Mouse (Mus musculus) MEL (cell line): ENCODE data around the gene Prdm1.

Experiments
- CTCF ChIP-seq, 3 experiments: IDR thresholded peaks in 2 of 3; conservative IDR thresholded peaks in 1 of 3; 2 replicates each; pipeline ENCODE4 v1.5.1; 2011 to 2012; ENCODE audit warnings: low read length in 3 of 3, low read depth in 2 of 3, mild to moderate bottlenecking in 2 of 3, improper control_type of control experiment in 1 of 3, inconsistent platforms in 1 of 3, mixed read lengths in 1 of 3, moderate library complexity in 1 of 3; ENCODE audit not compliant: control insufficient read depth in 1 of 3, insufficient read depth in 1 of 3, poor library complexity in 1 of 3, severe bottlenecking in 1 of 3
- EP300 ChIP-seq, 2 experiments: IDR thresholded peaks; 2 replicates each; pipeline ENCODE4 v1.6.1; 2011; ENCODE audit warnings: improper control_type of control experiment in 2 of 2, low read length in 2 of 2, low read depth in 1 of 2, mild to moderate bottlenecking in 1 of 2
- MAX ChIP-seq: IDR thresholded peaks from 2 replicates; pipeline ENCODE4 v1.6.1; 2011; ENCODE audit warnings: low read length, improper control_type of control experiment
- NELFE ChIP-seq: IDR thresholded peaks from 2 replicates; pipeline ENCODE4 v1.6.1; 2011; ENCODE audit warnings: low read depth, low read length, improper control_type of control experiment
- POLR2A ChIP-seq, 2 experiments: IDR thresholded peaks; 2 replicates each; pipeline ENCODE4 v1.6.1; 2011 to 2012; ENCODE audit warnings: low read length in 2 of 2, mild to moderate bottlenecking in 2 of 2, control low read depth in 1 of 2, improper control_type of control experiment in 1 of 2, low read depth in 1 of 2, moderate library complexity in 1 of 2; ENCODE audit not compliant: control insufficient read depth in 1 of 2, insufficient read depth in 1 of 2, poor library complexity in 1 of 2
- POLR2AphosphoS2 ChIP-seq: IDR thresholded peaks from 2 replicates; pipeline ENCODE4 v1.6.1; 2011; ENCODE audit warnings: low read length, improper control_type of control experiment
- RCOR1 ChIP-seq: IDR thresholded peaks from 2 replicates; pipeline ENCODE4 v1.6.1; 2012; ENCODE audit warnings: low read depth, mild to moderate bottlenecking, inconsistent platforms, low read length, improper control_type of control experiment
- SIN3A ChIP-seq: IDR thresholded peaks from 2 replicates; pipeline ENCODE4 v1.6.1; 2012; ENCODE audit warnings: low read length, improper control_type of control experiment, inconsistent platforms
- UBTF ChIP-seq: IDR thresholded peaks from 2 replicates; pipeline ENCODE4 v1.6.1; 2012; ENCODE audit warnings: low read depth, mild to moderate bottlenecking, inconsistent platforms, low read length, improper control_type of control experiment, moderate library complexity, borderline replicate concordance; ENCODE audit not compliant: insufficient read depth
- USF2 ChIP-seq, 2 experiments: IDR thresholded peaks; 2 replicates each; pipeline ENCODE4 v1.6.1; 2011 to 2012; ENCODE audit warnings: improper control_type of control experiment in 2 of 2, low read length in 2 of 2, borderline replicate concordance in 1 of 2, inconsistent platforms in 1 of 2, low read depth in 1 of 2, mild to moderate bottlenecking in 1 of 2; ENCODE audit not compliant: insufficient read depth in 1 of 2
- ZNF384 ChIP-seq: IDR thresholded peaks from 2 replicates; pipeline ENCODE4 v1.6.1; 2012; ENCODE audit warnings: low read depth, mild to moderate bottlenecking, inconsistent platforms, low read length, improper control_type of control experiment

GRCm38 (mm10) chr10:44461063-44461462 lies 67.2 kb downstream of the Prdm1 start:
- TF ChIP-seq POLR2AphosphoS2 = no peak
- TF ChIP-seq POLR2A (IDR thresholded peaks at IDR 0.05; ENCODE audit: control insufficient read depth in 1 of 2, insufficient read depth in 1 of 2, low read depth in 1 of 2, low read length in 2 of 2, poor library complexity in 1 of 2) = no peak
- no peak for TF ChIP-seq CTCF (IDR thresholded peaks at IDR 0.05 in 2 of 3, conservative IDR thresholded peaks at IDR 0.05 in 1 of 3; ENCODE audit: control insufficient read depth in 1 of 3, insufficient read depth in 1 of 3, low read depth in 2 of 3, low read length in 3 of 3, poor library complexity in 1 of 3, severe bottlenecking in 1 of 3)
- TF ChIP-seq ZNF384 = no peak
- TF ChIP-seq UBTF = no peak
- TF ChIP-seq EP300 (IDR thresholded peaks at IDR 0.05; ENCODE audit: low read depth in 1 of 2, low read length in 2 of 2) = no peak
- no peak for TF ChIP-seq USF2 (IDR thresholded peaks at IDR 0.05; ENCODE audit: borderline replicate concordance in 1 of 2, insufficient read depth in 1 of 2, low read depth in 1 of 2, low read length in 2 of 2)
- TF ChIP-seq MAX = no peak
- TF ChIP-seq NELFE = no peak
- TF ChIP-seq RCOR1 = no peak
- no peak for TF ChIP-seq SIN3A
